Mouse (Mus musculus) intestine, postnatal 0 days (tissue): ENCODE measurements around the gene Kctd20. TPM values are rescaled to one million over a fixed set of nuclear protein-coding genes. Genes with fewer than 3 reads are reported as not detected.

Source experiments
- ATAC-seq: fragments of 200-750 bp; cut with Nextera tagmentation; 2 replicates; pipeline ENCODE4 v1.8.0; 2017; ENCODE audit warnings: mild to moderate bottlenecking, moderate TSS enrichment, moderate library complexity
- H3K27ac ChIP-seq: fragments of 300-500 bp; sonication (generic); 2 replicates; pipeline ENCODE4 v1.5.1; 2014; ENCODE audit warnings: mild to moderate bottlenecking, low read depth, low read length, moderate library complexity
- H3K27me3 ChIP-seq: fragments of 300-500 bp; sonication (generic); replicated peaks from 2 replicates; pipeline ENCODE4 v1.6.1; 2014; ENCODE audit warnings: low read length, mixed read lengths; ENCODE audit not compliant: control insufficient read depth, insufficient read depth
- H3K36me3 ChIP-seq: fragments of 300-500 bp; sonication (generic); 2 replicates; pipeline ENCODE4 v1.6.1; 2014; ENCODE audit warnings: mild to moderate bottlenecking, moderate library complexity; ENCODE audit not compliant: control insufficient read depth, insufficient read depth
- H3K4me1 ChIP-seq: fragments of 300-500 bp; sonication (generic); replicated peaks from 2 replicates; pipeline ENCODE4 v1.6.1; 2014; ENCODE audit warnings: antibody characterized with exemption, low read length, mixed read lengths; ENCODE audit not compliant: control insufficient read depth, insufficient read depth
- H3K4me2 ChIP-seq: fragments of 300-500 bp; sonication (generic); replicated peaks from 2 replicates; pipeline ENCODE4 v1.6.1; 2014; ENCODE audit warnings: low read depth, mild to moderate bottlenecking, moderate library complexity
- H3K4me3 ChIP-seq: fragments of 300-500 bp; sonication (generic); 2 replicates; pipeline ENCODE4 v1.5.1; 2014; ENCODE audit warnings: low read depth, low read length
- H3K9ac ChIP-seq: fragments of 300-500 bp; sonication (generic); 2 replicates; pipeline ENCODE4 v1.6.1; 2014; ENCODE audit warnings: mild to moderate bottlenecking, low read depth, low read length
- H3K9me3 ChIP-seq: fragments of 300-500 bp; sonication (generic); 2 replicates; pipeline ENCODE4 v1.6.1; 2016; ENCODE audit warnings: mixed run types; ENCODE audit not compliant: control insufficient read depth
- CTCF ChIP-seq: sonication (generic); IDR thresholded peaks from 2 replicates; pipeline ENCODE4 v1.5.1; 2016; ENCODE audit warnings: low read depth, mild to moderate bottlenecking, control low read depth, antibody characterized with exemption, moderate library complexity
- WGBS: fragments of 180-500 bp; shearing (Covaris S2); extraction: QIAGEN DNeasy Blood & Tissue Kit; methylation state at CpG from one replicate; pipeline ENCODE4 v1.1.7; 2014; 5-methylcytosine and 5-hydroxymethylcytosine counted together
- polyA plus RNA-seq: library from polyadenylated mRNA; unstranded; fragments of >200 nt; fragmentation: Nextera tagmentation; extraction: Ambion mirVana; gene quantifications from 2 replicates; pipeline ENCODE4 v1.2.1, GENCODE M21; 2015

Kctd20 gene
- polyA plus RNA-seq = 25.6 and 27.0 TPM in 2 replicates

DNA sequence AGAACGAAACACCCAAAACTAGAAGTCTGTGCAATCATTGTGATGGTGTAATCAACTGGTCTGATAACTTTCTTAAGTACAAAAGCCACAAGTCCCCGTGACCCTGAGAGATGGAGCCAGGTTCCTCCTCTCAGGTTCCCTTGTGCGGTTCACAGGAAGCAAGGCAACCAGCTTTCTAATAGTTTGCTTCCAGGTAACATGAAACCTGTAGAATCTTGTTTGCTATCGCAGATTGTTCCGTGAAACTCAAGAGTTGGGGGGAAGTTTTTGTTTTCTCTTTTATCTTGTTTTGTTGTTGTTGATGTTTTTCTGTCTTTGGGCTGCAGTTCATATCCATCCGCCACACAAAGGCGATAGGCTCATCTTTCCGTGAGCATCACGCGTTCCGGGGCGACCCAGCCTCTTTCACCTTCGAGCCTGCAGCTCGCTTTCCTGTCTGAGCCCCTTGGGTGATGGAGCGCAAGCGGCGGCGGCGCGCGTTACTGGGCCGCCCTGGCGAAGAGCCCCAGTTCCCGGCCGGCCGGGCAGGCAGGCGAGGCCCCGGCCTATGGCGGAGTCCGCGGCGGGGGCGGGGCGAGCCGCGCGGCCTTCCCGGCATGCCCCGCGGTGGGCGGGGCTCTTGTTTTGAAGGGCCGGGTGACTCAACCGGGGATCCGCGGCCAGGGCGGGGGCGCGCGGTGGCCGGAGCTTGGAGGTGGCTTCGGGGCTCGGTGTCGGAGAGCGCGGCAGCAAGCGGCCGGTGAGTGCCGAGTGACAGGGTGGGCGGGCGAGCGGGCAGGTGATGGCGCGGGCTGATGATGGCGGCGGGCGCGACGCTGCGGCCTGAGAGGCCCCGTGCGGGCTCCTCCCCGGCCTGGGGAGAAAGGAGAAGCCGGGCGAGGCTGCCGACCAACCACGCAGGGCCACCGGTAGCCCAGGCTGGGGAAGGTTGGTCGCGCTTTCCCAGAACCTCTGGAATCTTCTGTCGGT, at the start of gene Kctd20:
Gene Kctd20 (plus strand): TSS at position 120 of the 969 bp plus-strand sequence.
- Histone ChIP-seq H3K4me3 (peak within 1 kb of the TSS; percentile 76), H3K9me3 (no peaks in the 10 kb centered on the region), H3K27ac (peak within 1 kb of the TSS; percentile 98), H3K4me2 (peak within 1 kb of the TSS; percentile 74), H3K27me3 (no peaks in the 10 kb centered on the region), H3K36me3 (no peaks in the 10 kb centered on the region), H3K9ac (peak within 1 kb of the TSS; percentile 95), H3K4me1 (no peaks in the 10 kb centered on the region)
- peak; percentile 93 for ATAC-seq
- no peak for TF ChIP-seq CTCF
- under 1% methylated on average over 58 of the region's 80 CpGs for WGBS

DNA sequence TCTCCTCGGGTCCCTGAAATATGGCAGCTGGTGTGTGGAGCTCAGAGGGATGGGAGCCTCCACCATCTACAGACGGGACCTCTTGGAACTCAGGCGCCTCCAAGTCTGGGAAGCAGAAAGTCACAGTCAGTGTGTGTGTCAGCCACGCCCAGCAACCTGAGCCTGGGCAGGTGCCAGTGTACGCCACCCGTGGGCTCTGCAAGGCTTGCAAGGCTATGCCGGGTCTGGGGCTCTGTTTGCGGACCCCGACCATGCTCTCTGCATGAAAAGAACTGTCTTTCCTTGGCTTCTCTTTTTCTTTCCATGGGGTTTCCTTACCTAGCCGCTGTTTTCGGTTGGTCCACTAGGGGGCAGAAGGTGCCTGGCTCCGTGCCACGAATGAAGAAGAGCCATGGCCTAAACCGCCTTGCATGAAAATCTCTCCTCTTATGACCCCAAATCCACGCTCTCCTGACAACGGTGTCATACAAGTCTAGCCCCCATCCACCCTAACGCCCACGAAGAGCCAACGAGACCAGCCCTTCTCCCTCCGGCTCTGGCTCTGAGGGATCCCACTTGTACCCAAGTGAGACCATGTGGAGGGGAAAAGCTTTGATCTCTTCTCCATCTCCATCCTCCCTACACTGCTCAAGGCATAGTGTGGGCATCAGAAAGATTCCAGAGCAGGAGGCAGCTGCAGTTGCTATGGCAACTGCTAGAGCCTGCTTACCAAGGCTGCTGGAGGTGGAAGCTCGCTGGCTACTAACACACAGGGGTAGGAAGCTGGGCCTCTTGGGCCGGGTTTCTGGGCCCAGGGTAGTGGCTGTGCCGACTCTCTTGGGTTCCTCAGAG, 47.0 kb upstream of the Kctd20 start:
- H3K36me3 ChIP-seq = peaks cover 53% of the 10 kb centered on the region; the same call in 1 of the 2 replicates
- WGBS = 34% methylated on average over 23 of the region's 23 CpGs
- H3K4me1 ChIP-seq = no peaks in the 10 kb centered on the region
- H3K9ac ChIP-seq = no peak overlapping the region
- no peak overlapping the region for H3K4me2 ChIP-seq
- H3K27ac ChIP-seq = no peak overlapping the region
- ATAC-seq = 0 out of 2 replicates have a peak, but pooled peaks have one; percentile 9
- H3K9me3 ChIP-seq = no peaks in the 10 kb centered on the region
- no peaks in the 10 kb centered on the region for H3K27me3 ChIP-seq
- peak; percentile 87 for TF ChIP-seq CTCF
- no peak overlapping the region for H3K4me3 ChIP-seq

GRCm38 (mm10) chr17:28905377-28905916, 46.3 kb upstream of the Kctd20 start:
- Histone ChIP-seq H3K4me2 (no peak overlapping the region), H3K9ac (no peak overlapping the region), H3K27ac (no peak overlapping the region), H3K4me1 (no peaks in the 10 kb centered on the region), H3K36me3 (peaks cover 47% of the 10 kb centered on the region; the same call in 1 of the 2 replicates), H3K9me3 (no peaks in the 10 kb centered on the region), H3K4me3 (no peak overlapping the region), H3K27me3 (no peaks in the 10 kb centered on the region)
- TF ChIP-seq CTCF = no peak
- WGBS = 79% methylated on average over 13 of the region's 13 CpGs
- ATAC-seq = no peak

GRCm38 (mm10) chr17:28907959-28908358, 43.8 kb upstream of the Kctd20 start:
- 85% methylated on average over 7 of the region's 7 CpGs for WGBS
- no peak overlapping the region for H3K4me3 ChIP-seq
- TF ChIP-seq CTCF = no peak
- no peak overlapping the region for H3K4me2 ChIP-seq
- H3K9ac ChIP-seq = no peak overlapping the region
- H3K27ac ChIP-seq = no peak overlapping the region
- no peaks in the 10 kb centered on the region for H3K27me3 ChIP-seq
- H3K9me3 ChIP-seq = no peaks in the 10 kb centered on the region
- no peaks in the 10 kb centered on the region for H3K4me1 ChIP-seq
- peaks cover 27% of the 10 kb centered on the region; the same call in 1 of the 2 replicates for H3K36me3 ChIP-seq
- ATAC-seq = no peak

DNA sequence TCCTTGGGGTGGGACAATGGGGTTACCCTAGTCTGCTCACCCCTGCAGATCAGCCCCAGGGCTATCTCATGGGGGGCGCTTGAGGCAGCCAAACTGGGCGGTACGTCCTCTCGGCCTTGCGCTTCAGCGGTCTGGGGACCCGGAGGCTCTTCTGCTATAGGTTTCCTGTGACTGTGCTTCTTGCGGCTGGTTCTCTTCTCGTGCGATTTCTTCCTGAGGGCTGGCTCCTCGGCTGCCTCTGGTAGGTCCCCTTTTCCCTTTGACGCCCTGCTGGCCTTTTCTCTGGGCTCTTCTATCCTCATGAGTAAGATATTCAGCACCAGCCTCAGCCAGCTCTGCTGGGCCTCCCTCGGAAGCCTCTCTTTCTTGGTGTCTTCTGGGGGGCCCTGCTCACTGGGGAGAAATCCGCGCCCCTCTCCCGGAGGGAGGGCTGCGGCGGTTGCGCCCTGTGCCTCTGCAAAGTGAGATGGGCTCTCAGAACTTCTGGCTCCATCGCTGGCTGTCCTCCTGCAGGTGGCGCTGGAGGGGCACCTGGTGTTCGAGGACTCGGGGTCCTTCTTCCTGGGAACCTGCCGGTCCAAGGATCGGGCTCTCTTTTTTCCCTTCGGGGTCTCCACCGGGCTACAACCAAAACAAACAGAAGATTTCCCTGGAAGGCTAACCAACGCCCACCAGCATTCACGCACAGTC, 42.4 kb upstream of the Kctd20 start:
- Histone ChIP-seq H3K27ac (no peak overlapping the region), H3K9ac (0 out of 2 replicates have a peak overlapping the region, but pooled peaks have one; percentile 5), H3K4me2 (peak overlapping the region; percentile 49), H3K27me3 (no peaks in the 10 kb centered on the region), H3K4me3 (peak overlapping the region; percentile 5; the same call in 1 of the 2 replicates), H3K9me3 (no peaks in the 10 kb centered on the region), H3K36me3 (peaks cover 21% of the 10 kb centered on the region; the same call in 1 of the 2 replicates), H3K4me1 (no peaks in the 10 kb centered on the region)
- TF ChIP-seq CTCF = peak; percentile 80
- ATAC-seq = no peak
- WGBS = 25% methylated on average over 29 of the region's 29 CpGs
